Mouse (Mus musculus) myocyte (in vitro differentiated cells): ENCODE results near the gene Hormad2.

ENCODE experiments used
- POLR2A ChIP-seq: IDR thresholded peaks from one replicate; pipeline ENCODE4 v1.6.1; 2011; ENCODE audit warnings: low read depth, mild to moderate bottlenecking, control low read depth, moderate library complexity; ENCODE audit not compliant: insufficient read length
- POLR2AphosphoS2 ChIP-seq: IDR thresholded peaks from one replicate; pipeline ENCODE4 v1.6.1; 2011; ENCODE audit warnings: low read depth, control low read depth; ENCODE audit not compliant: insufficient read length
- REST ChIP-seq: IDR thresholded peaks from one replicate; pipeline ENCODE4 v1.6.1; 2011; ENCODE audit warnings: mild to moderate bottlenecking, control low read depth, moderate library complexity; ENCODE audit not compliant: insufficient read depth, insufficient read length
- TCF12 ChIP-seq: IDR thresholded peaks from one replicate; pipeline ENCODE4 v1.6.1; 2011; ENCODE audit warnings: mild to moderate bottlenecking, control low read depth; ENCODE audit not compliant: poor library complexity, insufficient read depth, severe bottlenecking
- TCF3 ChIP-seq: IDR thresholded peaks from one replicate; pipeline ENCODE4 v1.6.1; 2011; ENCODE audit warnings: low read depth, control low read depth; ENCODE audit not compliant: insufficient read length
- USF1 ChIP-seq: IDR thresholded peaks from one replicate; pipeline ENCODE4 v1.6.1; 2011; ENCODE audit warnings: low read depth, mild to moderate bottlenecking, control low read depth, moderate library complexity

- no peak for TF ChIP-seq POLR2A
- no peak for TF ChIP-seq POLR2AphosphoS2
- no peak for TF ChIP-seq USF1
- TF ChIP-seq TCF3 = no peak
- TF ChIP-seq REST = no peak
- no peak for TF ChIP-seq TCF12
Observed at GRCm38 (mm10) chr11:4309613-4310012, 131.3 kb downstream of the Hormad2 start.
